Mouse (Mus musculus) thymus, adult 18-20 months (tissue): ENCODE measurements at regions not wholly inside any gene's neighbourhood (a gene's known extent, or its start where the extent isn't known, plus 50 kb on each side); places are given as distances from the start of the nearest gene placed in this dataset.
A peak's percentile ranks its signal among the peaks of the same experiment; 100 is the strongest.

Experiments
- DNase-seq, 2 experiments: peaks; one replicate each; pipeline ENCODE4 v3.0.0; 2022; ENCODE audit warnings: mixed read lengths in 2 of 2

GRCm38 (mm10) chr16:95811092-95811491, 109.2 kb downstream of the Ets2 start:
- DNase-seq = peak; percentile 66 to 78

- DNase-seq = no peak
These were observed 107.4 kb downstream of the Ets2 start for GRCm38 (mm10) chr16:95809127-95809876.

GRCm38 (mm10) chr16:95806510-95806909, 104.6 kb downstream of the Ets2 start:
- peak in 1 of 2 experiments; percentile 50 for DNase-seq

- no peak for DNase-seq
These were observed 102.3 kb downstream of the Ets2 start for GRCm38 (mm10) chr16:95804199-95804598.

GRCm38 (mm10) chr16:95802641-95803040, 100.8 kb downstream of the Ets2 start:
- no peak for DNase-seq

- no peak for DNase-seq
These were observed 100.3 kb downstream of the Ets2 start for GRCm38 (mm10) chr16:95802207-95802606.

GRCm38 (mm10) chr16:95800911-95801442, 99.1 kb downstream of the Ets2 start:
- DNase-seq = no peak

GRCm38 (mm10) chr16:95798582-95798981, 96.7 kb downstream of the Ets2 start:
- DNase-seq = no peak

- peak; percentile 50 to 71 for DNase-seq
These were observed 96.2 kb downstream of the Ets2 start for GRCm38 (mm10) chr16:95798099-95798498.

GRCm38 (mm10) chr16:95797141-95797540, 95.3 kb downstream of the Ets2 start:
- DNase-seq = no peak

GRCm38 (mm10) chr16:95794876-95795275, 93.0 kb downstream of the Ets2 start:
- no peak for DNase-seq

GRCm38 (mm10) chr16:95794281-95794727, 92.4 kb downstream of the Ets2 start:
- DNase-seq = no peak

- DNase-seq = no peak
These were observed 88.8 kb downstream of the Ets2 start for GRCm38 (mm10) chr16:95790691-95791090.

- no peak for DNase-seq
These were observed 87.7 kb downstream of the Ets2 start for GRCm38 (mm10) chr16:95789548-95789947.

GRCm38 (mm10) chr16:95781681-95782080, 79.8 kb downstream of the Ets2 start:
- DNase-seq = no peak

- DNase-seq = peak in 1 of 2 experiments; percentile 50
These were observed 78.6 kb downstream of the Ets2 start for GRCm38 (mm10) chr16:95780431-95780830.

GRCm38 (mm10) chr16:95778845-95779722, 77.2 kb downstream of the Ets2 start:
- DNase-seq = no peak

GRCm38 (mm10) chr16:95778173-95778572, 76.3 kb downstream of the Ets2 start:
- no peak for DNase-seq

GRCm38 (mm10) chr16:95776610-95777363, 74.9 kb downstream of the Ets2 start:
- no peak for DNase-seq

- no peak for DNase-seq
These were observed 74.1 kb downstream of the Ets2 start for GRCm38 (mm10) chr16:95776010-95776409.

GRCm38 (mm10) chr16:95775361-95775760, 73.5 kb downstream of the Ets2 start:
- DNase-seq = peak in 1 of 2 experiments; percentile 46

- no peak for DNase-seq
These were observed 71.3 kb downstream of the Ets2 start for GRCm38 (mm10) chr16:95773151-95773550.
